Mouse (Mus musculus): ENCODE measurements around the gene Gm15128. TPM values are rescaled to one million over a fixed set of nuclear protein-coding genes. Genes with fewer than 3 reads are reported as not detected.
"Not testable (repeated sequence)": the region's sequence is repeated elsewhere in the genome, so short reads cannot be mapped to it uniquely, and the experiment has no call there.

The Gm15128 gene
- not detected in 2 replicates for polyA plus RNA-seq (2015; fragmentation: Nextera tagmentation; extraction: Ambion mirVana)

GRCm38 (mm10) chrX:147765691-147766090 is at the start of gene Gm15128:
Gene Gm15128 (plus strand): TSS chrX:147765991.
- not testable (repeated sequence) for H3K36me3 ChIP-seq; H3K27ac ChIP-seq; H3K9me3 ChIP-seq; H3K27me3 ChIP-seq; ATAC-seq (ENCODE audit: low FRiP score); H3K4me1 ChIP-seq (replicated peaks); H3K4me3 ChIP-seq; H3K9ac ChIP-seq; H3K4me2 ChIP-seq
- WGBS = 79% methylated on average over 7 of the region's 7 CpGs

Other genes starting within 250 kb of the Gm15128 start
- gene Lrch2, start 211.9 kb upstream of the Gm15128 start, polyA plus RNA-seq (2015; fragmentation: Nextera tagmentation; extraction: Ambion mirVana) = 12.8 and 13.4 TPM in 2 replicates
- gene Gm15080, start 227.0 kb downstream of the Gm15128 start, polyA plus RNA-seq (2015; fragmentation: Nextera tagmentation; extraction: Ambion mirVana) = not detected in 2 replicates